Mouse (Mus musculus) forebrain, embryonic 16.5 days (tissue): ENCODE measurements around the gene Ugt1a5. TPM values are rescaled to one million over a fixed set of nuclear protein-coding genes. Genes with fewer than 3 reads are reported as not detected.

ENCODE experiments used
- ATAC-seq: fragments of 200-750 bp; cut with Nextera tagmentation; 2 replicates; pipeline ENCODE4 v1.8.0; 2017; ENCODE audit warnings: mild to moderate bottlenecking, moderate library complexity
- H3K27ac ChIP-seq: fragments of 300-500 bp; sonication (generic); 2 replicates; pipeline ENCODE4 v1.5.1; 2014; ENCODE audit warnings: low read length, control low read depth
- H3K27me3 ChIP-seq: fragments of 300-500 bp; sonication (generic); replicated peaks from 2 replicates; pipeline ENCODE4 v1.6.1; 2014; ENCODE audit warnings: low read length; ENCODE audit not compliant: control insufficient read depth, insufficient read depth
- H3K36me3 ChIP-seq: fragments of 300-500 bp; sonication (generic); 2 replicates; pipeline ENCODE4 v1.6.1; 2014; ENCODE audit not compliant: control insufficient read depth, insufficient read depth
- H3K4me1 ChIP-seq: fragments of 300-500 bp; sonication (generic); replicated peaks from 2 replicates; pipeline ENCODE4 v1.6.1; 2014; ENCODE audit warnings: low read length; ENCODE audit not compliant: control insufficient read depth, insufficient read depth
- H3K4me2 ChIP-seq: fragments of 300-500 bp; sonication (generic); 2 replicates; pipeline ENCODE4 v1.6.1; 2014; ENCODE audit warnings: mild to moderate bottlenecking, low read length, control low read depth
- H3K4me3 ChIP-seq: fragments of 300-500 bp; sonication (generic); replicated peaks from 2 replicates; pipeline ENCODE4 v1.5.1; 2014; ENCODE audit warnings: mild to moderate bottlenecking, low read length, control low read depth
- H3K9ac ChIP-seq: fragments of 300-500 bp; sonication (generic); replicated peaks from 2 replicates; pipeline ENCODE4 v1.6.1; 2014; ENCODE audit warnings: low read depth, low read length, control low read depth
- H3K9me3 ChIP-seq: fragments of 300-500 bp; sonication (generic); 2 replicates; pipeline ENCODE4 v1.6.1; 2016; ENCODE audit warnings: low read length; ENCODE audit not compliant: control insufficient read depth
- WGBS: fragments of 180-500 bp; shearing (Covaris S2); extraction: QIAGEN DNeasy Blood & Tissue Kit; methylation state at CpG from one replicate; pipeline ENCODE4 v1.1.7; 2014; 5-methylcytosine and 5-hydroxymethylcytosine counted together
- polyA plus RNA-seq: library from polyadenylated mRNA; unstranded; fragments of >200 nt; fragmentation: Nextera tagmentation; extraction: Ambion mirVana; gene quantifications from 2 replicates; pipeline ENCODE4 v1.2.1, GENCODE M21; 2015

Ugt1a5 gene
- polyA plus RNA-seq, 1 experiment from 2014 or later = not detected

- Histone ChIP-seq H3K36me3 (no peaks in the 10 kb centered on the region), H3K4me3 (no peak overlapping the region), H3K27me3 (no peaks in the 10 kb centered on the region), H3K4me1 (no peaks in the 10 kb centered on the region), H3K27ac (no peak overlapping the region), H3K4me2 (no peak overlapping the region), H3K9ac (no peak overlapping the region), H3K9me3 (peaks cover 91% of the 10 kb centered on the region)
- WGBS = 60% methylated on average over 3 of the region's 3 CpGs
- ATAC-seq = no peak
Measured at GRCm38 (mm10) chr1:88232664-88233380, 67.0 kb downstream of the Ugt1a5 start.

GRCm38 (mm10) chr1:88233421-88234247, 67.8 kb downstream of the Ugt1a5 start:
- peaks cover 92% of the 10 kb centered on the region for H3K9me3 ChIP-seq
- H3K27me3 ChIP-seq = no peaks in the 10 kb centered on the region
- ATAC-seq = 0 out of 2 replicates have a peak, but pooled peaks have one; percentile 3
- no peak overlapping the region for H3K27ac ChIP-seq
- 67% methylated on average over 14 of the region's 14 CpGs for WGBS
- no peaks in the 10 kb centered on the region for H3K4me1 ChIP-seq
- no peak overlapping the region for H3K9ac ChIP-seq
- no peaks in the 10 kb centered on the region for H3K36me3 ChIP-seq
- H3K4me2 ChIP-seq = no peak overlapping the region
- no peak overlapping the region for H3K4me3 ChIP-seq

- H3K9ac ChIP-seq = no peak overlapping the region
- ATAC-seq = no peak
- no peaks in the 10 kb centered on the region for H3K27me3 ChIP-seq
- H3K27ac ChIP-seq = no peak overlapping the region
- peaks cover 92% of the 10 kb centered on the region for H3K9me3 ChIP-seq
- no peak overlapping the region for H3K4me3 ChIP-seq
- H3K36me3 ChIP-seq = no peaks in the 10 kb centered on the region
- H3K4me2 ChIP-seq = no peak overlapping the region
- WGBS = 71% methylated on average over 4 of the region's 4 CpGs
- H3K4me1 ChIP-seq = no peaks in the 10 kb centered on the region
Measured at GRCm38 (mm10) chr1:88234248-88234610, 68.4 kb downstream of the Ugt1a5 start.

- Histone ChIP-seq H3K4me1 (no peaks in the 10 kb centered on the region), H3K27me3 (no peaks in the 10 kb centered on the region), H3K4me3 (no peak overlapping the region), H3K9ac (no peak overlapping the region), H3K4me2 (no peak overlapping the region), H3K27ac (no peak overlapping the region), H3K9me3 (peaks cover 92% of the 10 kb centered on the region), H3K36me3 (no peaks in the 10 kb centered on the region)
- 44% methylated on average over 5 of the region's 5 CpGs for whole genome bisulfite sequencing
- ATAC-seq = no peak
Measured at GRCm38 (mm10) chr1:88234646-88235045, 68.8 kb downstream of the Ugt1a5 start.

- Histone ChIP-seq H3K9me3 (peaks cover 92% of the 10 kb centered on the region), H3K4me3 (no peak overlapping the region), H3K4me1 (no peaks in the 10 kb centered on the region), H3K27ac (no peak overlapping the region), H3K36me3 (no peaks in the 10 kb centered on the region), H3K4me2 (no peak overlapping the region), H3K9ac (no peak overlapping the region), H3K27me3 (no peaks in the 10 kb centered on the region)
- no peak for ATAC-seq
- 62% methylated on average over 11 of the region's 11 CpGs for WGBS
Measured at GRCm38 (mm10) chr1:88235046-88235893, 69.5 kb downstream of the Ugt1a5 start.

- H3K27me3 ChIP-seq = no peaks in the 10 kb centered on the region
- ATAC-seq = no peak
- peaks cover 93% of the 10 kb centered on the region for H3K9me3 ChIP-seq
- H3K4me3 ChIP-seq = no peak overlapping the region
- no peak overlapping the region for H3K4me2 ChIP-seq
- no peak overlapping the region for H3K9ac ChIP-seq
- 64% methylated on average over 4 of the region's 4 CpGs for WGBS
- H3K4me1 ChIP-seq = no peaks in the 10 kb centered on the region
- no peak overlapping the region for H3K27ac ChIP-seq
- no peaks in the 10 kb centered on the region for H3K36me3 ChIP-seq
Measured at GRCm38 (mm10) chr1:88235894-88236415, 70.1 kb downstream of the Ugt1a5 start.

GRCm38 (mm10) chr1:88237311-88237710, 71.5 kb downstream of the Ugt1a5 start:
- H3K36me3 ChIP-seq = no peaks in the 10 kb centered on the region
- H3K27ac ChIP-seq = no peak overlapping the region
- no peak overlapping the region for H3K9ac ChIP-seq
- no peaks in the 10 kb centered on the region for H3K27me3 ChIP-seq
- H3K4me3 ChIP-seq = no peak overlapping the region
- ATAC-seq = no peak
- H3K9me3 ChIP-seq = peaks cover 87% of the 10 kb centered on the region
- 77% methylated on average over 5 of the region's 5 CpGs for WGBS
- H3K4me2 ChIP-seq = no peak overlapping the region
- no peaks in the 10 kb centered on the region for H3K4me1 ChIP-seq

GRCm38 (mm10) chr1:88238771-88239170, 73.0 kb downstream of the Ugt1a5 start:
- H3K27me3 ChIP-seq = no peaks in the 10 kb centered on the region
- 80% methylated on average over 6 of the region's 6 CpGs for WGBS
- H3K36me3 ChIP-seq = no peaks in the 10 kb centered on the region
- no peak for ATAC-seq
- H3K27ac ChIP-seq = no peak overlapping the region
- no peak overlapping the region for H3K4me3 ChIP-seq
- no peak overlapping the region for H3K4me2 ChIP-seq
- no peak overlapping the region for H3K9ac ChIP-seq
- no peaks in the 10 kb centered on the region for H3K4me1 ChIP-seq
- H3K9me3 ChIP-seq = peaks cover 85% of the 10 kb centered on the region

GRCm38 (mm10) chr1:88240072-88240471, 74.3 kb downstream of the Ugt1a5 start:
- no peak overlapping the region for H3K4me3 ChIP-seq
- H3K36me3 ChIP-seq = no peaks in the 10 kb centered on the region
- ATAC-seq = no peak
- 78% methylated on average over 5 of the region's 5 CpGs for WGBS
- H3K27ac ChIP-seq = no peak overlapping the region
- no peaks in the 10 kb centered on the region for H3K4me1 ChIP-seq
- H3K9me3 ChIP-seq = peaks cover 86% of the 10 kb centered on the region
- H3K4me2 ChIP-seq = no peak overlapping the region
- no peaks in the 10 kb centered on the region for H3K27me3 ChIP-seq
- H3K9ac ChIP-seq = no peak overlapping the region
